Mouse (Mus musculus) ES-Bruce4 (cell line): ENCODE measurements around the gene Gas7. TPM values are rescaled to one million over a fixed set of nuclear protein-coding genes. Genes with fewer than 3 reads are reported as not detected.

Experiments
- H3K27ac ChIP-seq: 2 replicates; pipeline ENCODE4 v1.5.1; 2012; ENCODE audit warnings: low read length, inconsistent platforms; ENCODE audit not compliant: insufficient read depth
- H3K27me3 ChIP-seq: 2 replicates; pipeline ENCODE4 v1.6.1; 2012; ENCODE audit warnings: mild to moderate bottlenecking, low read length, inconsistent platforms; ENCODE audit not compliant: control insufficient read depth, poor library complexity, insufficient read depth, severe bottlenecking
- H3K36me3 ChIP-seq: 2 replicates; pipeline ENCODE4 v1.6.1; 2012; ENCODE audit warnings: inconsistent platforms, mild to moderate bottlenecking, low read length, moderate library complexity; ENCODE audit not compliant: control insufficient read depth, poor library complexity, insufficient read depth, severe bottlenecking
- H3K4me1 ChIP-seq: one replicate; pipeline ENCODE4 v1.8.1; 2011; ENCODE audit warnings: low read length; ENCODE audit not compliant: control insufficient read depth, insufficient read depth
- H3K4me3 ChIP-seq: 2 replicates; pipeline ENCODE4 v1.5.1; 2011; ENCODE audit warnings: low read depth, mild to moderate bottlenecking, low read length
- H3K9ac ChIP-seq: 2 replicates; pipeline ENCODE4 v1.6.1; 2012; ENCODE audit warnings: low read depth, mild to moderate bottlenecking, inconsistent platforms; ENCODE audit not compliant: poor library complexity, severe bottlenecking
- H3K9me3 ChIP-seq: replicated peaks from 2 replicates; pipeline ENCODE4 v1.6.1; 2012; ENCODE audit warnings: mild to moderate bottlenecking, low read length, inconsistent platforms; ENCODE audit not compliant: control insufficient read depth, poor library complexity, insufficient read depth, severe bottlenecking
- CTCF ChIP-seq: IDR thresholded peaks from one replicate; pipeline ENCODE4 v1.8.1; 2011; ENCODE audit warnings: low read depth, low read length
- EP300 ChIP-seq: IDR thresholded peaks from 2 replicates; pipeline ENCODE4 v1.6.1; 2011; ENCODE audit warnings: low read depth, low read length; ENCODE audit not compliant: insufficient read depth
- POLR2A ChIP-seq: IDR thresholded peaks from one replicate; pipeline ENCODE4 v1.8.1; 2011; ENCODE audit warnings: low read length; ENCODE audit not compliant: insufficient read depth
- polyA plus RNA-seq: library from polyadenylated mRNA; stranded (reverse); fragments of >200 nt; gene quantifications from 2 replicates; pipeline ENCODE4 v1.2.4, GENCODE M21; 2011; ENCODE audit warnings: low read depth; ENCODE audit not compliant: missing spikeins, insufficient read depth, insufficient read length

The Gas7 gene
- polyA plus RNA-seq, 1 experiment, result 2.3 TPM

DNA sequence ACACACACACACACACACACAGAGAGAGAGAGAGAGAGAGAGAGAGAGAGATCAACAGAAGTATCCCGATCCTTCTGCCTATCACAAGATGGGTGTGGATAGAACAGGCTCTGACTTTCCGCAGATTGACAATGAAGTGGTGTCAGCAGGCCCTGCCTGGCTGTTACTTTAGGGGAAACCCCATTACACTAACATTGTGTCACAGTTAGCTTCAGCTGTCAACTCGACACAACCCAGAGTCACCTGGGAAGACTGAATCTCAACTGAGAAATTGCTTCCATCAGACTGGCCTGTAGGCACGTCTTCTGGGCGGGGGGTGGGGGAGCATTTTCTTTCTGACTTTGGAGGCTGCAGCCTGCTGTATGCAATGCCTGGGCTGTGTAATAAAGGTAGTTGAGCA lies 111.5 kb downstream of the Gas7 start:
- no peaks in the 10 kb centered on the region for H3K27me3 ChIP-seq
- H3K4me1 ChIP-seq, result no peaks in the 10 kb centered on the region
- no peak overlapping the region for H3K27ac ChIP-seq
- H3K9ac ChIP-seq, result no peak overlapping the region
- no peak overlapping the region for H3K4me3 ChIP-seq
- H3K36me3 ChIP-seq, result no peaks in the 10 kb centered on the region
- no peaks in the 10 kb centered on the region for H3K9me3 ChIP-seq
- no peak for TF ChIP-seq POLR2A
- no peak for TF ChIP-seq EP300
- TF ChIP-seq CTCF, result no peak

GRCm38 (mm10) chr11:67567184-67567583 lies 111.9 kb downstream of the Gas7 start:
- TF ChIP-seq EP300 (no peak), POLR2A (no peak), CTCF (no peak)
- H3K9ac ChIP-seq, result no peak overlapping the region
- H3K36me3 ChIP-seq, result no peaks in the 10 kb centered on the region
- no peaks in the 10 kb centered on the region for H3K27me3 ChIP-seq
- no peak overlapping the region for H3K4me3 ChIP-seq
- H3K4me1 ChIP-seq, result no peaks in the 10 kb centered on the region
- no peak overlapping the region for H3K27ac ChIP-seq
- no peaks in the 10 kb centered on the region for H3K9me3 ChIP-seq

DNA sequence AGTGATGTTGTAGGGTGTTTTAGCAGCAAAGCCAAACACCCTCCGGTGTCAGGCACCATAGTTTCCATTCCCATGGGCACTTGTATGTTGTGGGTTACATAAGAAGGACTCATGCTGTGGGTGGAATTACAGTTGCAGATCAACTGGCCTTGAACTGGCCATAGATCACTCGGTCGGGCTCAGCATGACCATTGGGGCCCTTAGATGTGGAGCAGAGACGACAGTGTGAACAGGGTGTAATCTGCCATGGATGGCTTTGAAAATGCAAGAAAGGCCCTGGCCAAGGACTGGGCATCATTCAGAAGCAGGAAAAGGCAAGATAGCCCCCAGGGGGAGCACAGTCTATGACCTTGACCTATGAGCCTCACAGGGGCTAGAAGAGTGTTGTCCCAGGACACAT lies 112.8 kb downstream of the Gas7 start:
- Histone ChIP-seq H3K36me3 (no peaks in the 10 kb centered on the region), H3K4me1 (no peaks in the 10 kb centered on the region), H3K27me3 (no peaks in the 10 kb centered on the region), H3K9me3 (no peaks in the 10 kb centered on the region), H3K9ac (no peak overlapping the region), H3K4me3 (no peak overlapping the region), H3K27ac (no peak overlapping the region)
- no peak for TF ChIP-seq CTCF
- TF ChIP-seq EP300, result no peak
- no peak for TF ChIP-seq POLR2A

- TF ChIP-seq CTCF (no peak), EP300 (no peak), POLR2A (no peak)
- Histone ChIP-seq H3K4me3 (no peak overlapping the region), H3K27me3 (no peaks in the 10 kb centered on the region), H3K27ac (no peak overlapping the region), H3K9ac (no peak overlapping the region), H3K4me1 (no peaks in the 10 kb centered on the region), H3K36me3 (no peaks in the 10 kb centered on the region), H3K9me3 (no peaks in the 10 kb centered on the region)
These were observed 113.6 kb downstream of the Gas7 start for GRCm38 (mm10) chr11:67568815-67569214.

DNA sequence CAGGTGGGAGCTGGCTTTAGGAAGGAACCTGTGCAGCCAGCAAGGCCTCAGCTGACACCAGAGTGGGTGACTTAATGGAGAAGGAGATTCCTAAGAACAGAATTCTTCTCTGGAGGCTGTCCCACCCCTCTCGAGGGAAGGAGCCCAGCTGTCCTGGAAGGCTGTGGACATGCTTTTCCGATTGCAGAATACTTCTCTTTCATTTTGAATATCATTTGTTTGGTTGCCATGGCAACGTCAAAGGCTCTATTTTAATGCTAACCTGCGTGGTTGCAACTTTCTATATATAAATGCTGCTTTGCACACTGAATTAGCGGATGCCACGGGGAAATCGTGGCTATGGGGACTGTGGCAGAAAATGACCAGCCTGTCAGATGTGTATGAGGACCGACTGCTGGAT lies 115.7 kb downstream of the Gas7 start:
- TF ChIP-seq POLR2A, result no peak
- no peak for TF ChIP-seq CTCF
- no peak for TF ChIP-seq EP300
- H3K27ac ChIP-seq, result no peak overlapping the region

GRCm38 (mm10) chr11:67574344-67574743 lies 119.1 kb downstream of the Gas7 start:
- H3K36me3 ChIP-seq, result no peaks in the 10 kb centered on the region

More for the DNA sequence above, 115.7 kb downstream of the Gas7 start:
- H3K9me3 ChIP-seq, result no peaks in the 10 kb centered on the region
- no peak overlapping the region for H3K4me3 ChIP-seq
- H3K9ac ChIP-seq, result no peak overlapping the region
- H3K36me3 ChIP-seq, result no peaks in the 10 kb centered on the region
- no peaks in the 10 kb centered on the region for H3K27me3 ChIP-seq
- H3K4me1 ChIP-seq, result no peaks in the 10 kb centered on the region

More at GRCm38 (mm10) chr11:67574344-67574743, 119.1 kb downstream of the Gas7 start:
- Histone ChIP-seq H3K4me3 (no peak overlapping the region), H3K27me3 (no peaks in the 10 kb centered on the region), H3K9me3 (no peaks in the 10 kb centered on the region), H3K4me1 (no peaks in the 10 kb centered on the region), H3K9ac (no peak overlapping the region), H3K27ac (no peak overlapping the region)
- TF ChIP-seq POLR2A (no peak), EP300 (no peak)
